Mouse (Mus musculus): ENCODE data around the gene Gm9125.
"Not testable (repeated sequence)": the region's sequence is repeated elsewhere in the genome, so short reads cannot be mapped to it uniquely, and the experiment has no call there.

Gene Gm9125

DNA sequence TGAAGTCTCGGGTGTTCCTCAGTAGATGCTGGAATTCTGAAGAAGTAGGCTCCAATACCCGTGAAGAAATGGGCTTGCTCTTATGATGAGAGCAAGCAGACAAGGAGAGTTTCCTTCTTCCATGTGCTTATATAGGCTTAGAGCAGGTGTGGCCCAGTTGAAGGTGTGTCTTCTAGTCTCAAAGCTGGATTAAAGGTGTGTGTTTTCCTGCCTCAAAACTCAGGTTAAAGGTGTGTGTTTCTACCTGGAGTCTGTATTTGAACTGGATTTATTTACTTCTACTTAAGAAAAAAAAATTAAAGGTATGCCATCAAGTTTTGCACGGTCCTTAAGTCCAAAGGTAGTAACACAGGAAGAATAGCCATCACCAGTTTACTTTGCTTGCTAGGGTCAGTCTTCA, at the start of gene Gm9125:
Gene Gm9125, minus strand, starts transcription at position 101 of the 400 bp plus-strand sequence.
- not testable (repeated sequence) for DNase-seq (ENCODE audit: low read depth, low spot score)

- DNase-seq (ENCODE audit: low read depth, low spot score), result not testable (repeated sequence)
These were observed 17.9 kb upstream of the Gm9125 start, which contains the start of gene Gm10697 for GRCm38 (mm10) chr3:94072544-94072943. Gm10697 (minus strand) TSS chr3:94072644.

GRCm38 (mm10) chr3:94049566-94050121, 5.0 kb downstream of the Gm9125 start:
- DNase-seq (ENCODE audit: low read depth, low spot score), result not testable (repeated sequence)

GRCm38 (mm10) chr3:94038241-94038640, 16.4 kb downstream of the Gm9125 start:
- not testable (repeated sequence) for DNase-seq (ENCODE audit: low read depth, low spot score)

GRCm38 (mm10) chr3:94034400-94034799, 20.3 kb downstream of the Gm9125 start:
- DNase-seq (ENCODE audit: low read depth, low spot score), result not testable (repeated sequence)
